Mouse (Mus musculus): ENCODE measurements around the gene Pappa.
A peak's percentile ranks its signal among the peaks of the same experiment; 100 is the strongest.

The Pappa gene

DNA sequence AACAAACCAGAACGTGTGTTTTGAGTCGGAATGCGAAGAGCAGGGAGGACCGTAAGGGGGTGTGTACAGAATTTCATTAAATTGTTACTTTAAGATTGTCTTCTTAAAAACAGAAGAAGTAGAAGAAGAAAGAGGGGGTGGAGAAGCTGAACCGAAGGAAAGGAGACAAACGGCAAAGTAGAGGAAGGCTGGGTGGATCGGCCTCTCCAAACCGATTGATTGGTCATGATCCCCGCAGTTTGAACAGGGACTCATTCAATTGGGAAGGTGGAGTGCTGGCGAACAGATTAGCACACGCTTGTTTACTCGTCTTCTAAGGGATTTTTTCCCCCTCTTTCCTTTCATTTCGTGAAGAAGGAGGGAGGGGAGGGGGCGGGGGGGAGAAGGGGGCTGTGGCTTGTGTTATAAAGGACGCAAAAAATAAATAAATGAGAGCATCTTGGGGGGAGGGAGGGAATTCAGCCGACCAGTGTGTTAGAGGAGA lies at the start of gene Pappa:
Gene Pappa (plus strand): TSS at position 434 of the 484 bp plus-strand sequence.
- peak in 1 of 2 experiments; percentile 19 for DNase-seq

- peak; percentile 49 to 63 for DNase-seq
Measured at GRCm38 (mm10) chr4:65077906-65078615, 45.9 kb upstream of the Pappa start.

DNA sequence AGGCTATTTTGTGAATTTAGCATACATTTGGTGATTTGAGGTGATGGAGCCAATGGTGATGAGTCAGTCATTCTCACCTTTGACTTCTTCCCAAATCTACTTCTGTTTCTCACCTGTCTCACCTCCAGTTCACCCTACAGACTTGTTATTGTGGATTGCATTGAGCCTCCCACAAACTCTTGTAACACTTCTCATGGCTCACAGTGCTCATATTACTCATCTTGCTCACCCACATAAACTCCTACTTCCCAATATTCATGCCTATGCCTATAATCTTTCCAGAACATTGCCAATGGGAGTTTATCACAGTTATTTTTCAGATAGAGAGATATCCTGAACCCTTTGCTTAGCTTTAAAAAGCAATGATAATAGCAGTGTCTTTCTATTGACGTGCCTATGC lies 37.1 kb upstream of the Pappa start:
- no peak for DNase-seq

DNA sequence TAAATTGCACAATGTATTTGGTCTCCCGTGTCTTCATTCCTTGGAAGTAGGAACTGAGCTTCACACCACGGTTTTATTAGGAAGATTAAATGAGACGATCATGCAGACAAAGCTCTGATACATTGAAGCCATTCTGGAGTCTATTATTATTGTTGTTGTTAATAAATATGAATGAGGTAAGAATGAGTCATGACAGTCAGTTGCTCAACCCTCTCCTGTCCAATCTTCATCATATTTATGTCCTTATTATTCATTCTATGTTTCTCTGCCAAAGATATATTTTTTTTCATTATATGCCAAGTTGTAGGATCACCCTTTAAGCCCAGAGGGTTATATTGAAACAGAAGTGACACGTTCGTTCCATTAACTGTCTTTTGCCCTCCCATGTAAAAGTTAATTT lies 36.4 kb upstream of the Pappa start:
- DNase-seq = no peak

- DNase-seq = no peak
Measured at GRCm38 (mm10) chr4:65092191-65092590, 31.8 kb upstream of the Pappa start.

GRCm38 (mm10) chr4:65120329-65120728 lies 3.6 kb upstream of the Pappa start:
- no peak for DNase-seq

- peak in 1 of 2 experiments; percentile 16 for DNase-seq
Measured at GRCm38 (mm10) chr4:65122841-65123240, 1.1 kb upstream of the Pappa start.

- DNase-seq = peak; percentile 37 to 45
Measured at GRCm38 (mm10) chr4:65124369-65125151, 586 bp downstream of the Pappa start.

GRCm38 (mm10) chr4:65125341-65126332 lies 1.7 kb downstream of the Pappa start:
- DNase-seq = peak; percentile 66 to 72

DNA sequence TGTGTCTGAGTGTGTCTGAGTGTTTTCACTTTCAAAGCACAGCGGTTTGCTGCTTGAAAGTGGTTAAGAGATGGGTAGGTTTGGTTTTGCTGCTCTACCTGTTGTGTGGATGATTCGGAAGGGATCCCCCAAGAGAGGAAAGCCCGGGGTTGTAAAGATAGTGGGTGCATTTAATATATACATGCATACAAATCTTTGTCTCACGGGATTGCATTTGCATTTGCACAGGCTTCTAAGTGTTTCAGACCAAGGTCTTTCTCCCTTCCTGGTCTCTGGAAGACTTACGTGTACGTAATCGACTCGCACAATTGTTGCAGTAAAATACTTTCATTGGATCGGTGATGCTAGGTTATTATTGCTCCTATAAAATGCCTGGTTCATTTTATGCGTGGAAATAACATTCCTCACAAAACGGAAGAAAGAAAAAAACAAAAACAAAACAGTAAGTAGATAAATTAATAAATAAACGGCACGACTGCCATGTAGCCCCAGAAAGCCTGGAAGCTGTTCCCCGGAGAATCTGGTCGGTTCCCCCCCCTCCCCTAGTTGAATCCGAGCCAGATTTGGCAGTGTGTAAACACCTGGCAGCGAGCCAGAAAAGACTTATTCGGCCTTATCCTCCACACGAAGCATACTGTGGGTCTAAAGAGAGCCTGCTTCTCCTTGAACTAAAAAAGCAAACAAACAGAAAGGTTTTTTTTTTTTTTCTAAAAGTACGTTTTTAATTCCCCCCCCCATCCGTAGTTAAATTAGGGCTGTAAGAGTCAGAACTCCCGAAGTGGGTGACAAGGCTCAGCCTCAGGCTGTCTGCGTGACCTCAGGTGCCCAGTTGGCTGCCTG lies 2.7 kb downstream of the Pappa start:
- peak; percentile 62 to 65 for DNase-seq

DNA sequence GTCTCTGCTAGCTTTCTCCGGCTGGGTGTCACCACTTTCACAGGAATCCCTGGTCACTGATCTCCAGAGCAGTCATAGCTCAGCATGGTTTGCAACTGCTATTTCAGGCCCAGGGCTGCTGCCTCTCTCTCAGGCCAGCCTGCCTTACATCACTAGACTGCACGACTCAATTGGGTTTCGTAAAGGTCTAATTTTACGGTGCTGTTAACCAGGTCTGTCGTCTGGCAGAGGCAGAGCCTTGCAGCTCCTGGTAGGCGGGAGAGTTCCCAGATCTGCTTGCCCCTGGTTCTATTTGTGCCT lies 3.3 kb downstream of the Pappa start:
- DNase-seq = peak; percentile 64 to 68

GRCm38 (mm10) chr4:65132657-65133056 lies 8.7 kb downstream of the Pappa start:
- DNase-seq = no peak

GRCm38 (mm10) chr4:65134358-65134757 lies 10.4 kb downstream of the Pappa start:
- no peak for DNase-seq

- DNase-seq = no peak
Measured at GRCm38 (mm10) chr4:65135109-65135508, 11.1 kb downstream of the Pappa start.

- no peak for DNase-seq
Measured at GRCm38 (mm10) chr4:65136541-65136940, 12.6 kb downstream of the Pappa start.

GRCm38 (mm10) chr4:65146936-65147335 lies 23.0 kb downstream of the Pappa start:
- DNase-seq = no peak

DNA sequence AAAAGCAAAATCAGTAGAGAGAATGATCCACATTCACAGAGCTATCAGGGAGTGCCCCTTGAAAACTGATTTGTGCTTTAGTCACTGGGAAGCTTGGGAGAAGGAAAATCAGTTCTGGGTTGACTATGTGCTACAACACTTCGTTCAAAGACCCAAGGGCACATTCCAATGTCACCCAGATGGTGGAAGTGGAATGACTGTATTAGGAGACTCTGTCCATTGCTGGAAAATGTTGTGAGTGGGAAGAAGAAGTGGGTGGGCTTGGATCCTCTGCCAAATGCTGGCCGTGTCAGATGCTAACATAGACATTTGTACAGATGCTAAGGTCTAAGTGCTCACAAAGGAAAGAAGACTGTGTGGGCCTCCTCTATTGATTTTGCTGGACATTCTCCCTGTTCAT lies 29.6 kb downstream of the Pappa start:
- no peak for DNase-seq

GRCm38 (mm10) chr4:65156231-65156630 lies 32.3 kb downstream of the Pappa start:
- no peak for DNase-seq

- peak; percentile 38 to 41 for DNase-seq
Measured at GRCm38 (mm10) chr4:65158651-65159050, 34.7 kb downstream of the Pappa start.

GRCm38 (mm10) chr4:65159481-65159880 lies 35.5 kb downstream of the Pappa start:
- DNase-seq = no peak

GRCm38 (mm10) chr4:65163698-65164097 lies 39.7 kb downstream of the Pappa start:
- DNase-seq = no peak

- DNase-seq = peak; percentile 9 to 33
Measured at GRCm38 (mm10) chr4:65166288-65166835, 42.4 kb downstream of the Pappa start.
